Mouse (Mus musculus) cerebellum, adult (tissue): ENCODE data around the gene Tagln2.

Experiments used
- ATAC-seq: cut with Nextera tagmentation; 2 replicates; pipeline ENCODE4 v1.9.2; 2017; ENCODE audit warnings: mild to moderate bottlenecking, moderate library complexity, mixed read lengths; ENCODE audit not compliant: insufficient number of reproducible peaks, low FRiP score, low TSS enrichment

The Tagln2 gene

GRCm38 (mm10) chr1:172480376-172480775 lies 19.5 kb upstream of the Tagln2 start:
- ATAC-seq = no peak

GRCm38 (mm10) chr1:172481111-172481510 lies 18.7 kb upstream of the Tagln2 start:
- no peak for ATAC-seq

GRCm38 (mm10) chr1:172481540-172482280 lies 18.1 kb upstream of the Tagln2 start, which contains the start of gene Igsf9:
Igsf9 (plus strand) TSS chr1:172481788.
- peak; percentile 86 for ATAC-seq

GRCm38 (mm10) chr1:172482518-172483360 lies 17.1 kb upstream of the Tagln2 start:
- ATAC-seq = no peak

- ATAC-seq = no peak
Measured at GRCm38 (mm10) chr1:172483361-172483660, 16.5 kb upstream of the Tagln2 start.

GRCm38 (mm10) chr1:172484236-172484635 lies 15.6 kb upstream of the Tagln2 start:
- no peak for ATAC-seq

- ATAC-seq = no peak
Measured at GRCm38 (mm10) chr1:172484671-172485070, 15.2 kb upstream of the Tagln2 start.

GRCm38 (mm10) chr1:172485821-172486220 lies 14.0 kb upstream of the Tagln2 start:
- no peak for ATAC-seq

- ATAC-seq = no peak
Measured at GRCm38 (mm10) chr1:172486236-172486635, 13.6 kb upstream of the Tagln2 start.

- ATAC-seq = no peak
Measured at GRCm38 (mm10) chr1:172486651-172487050, 13.2 kb upstream of the Tagln2 start.

- no peak for ATAC-seq
Measured at GRCm38 (mm10) chr1:172487859-172488258, 12.0 kb upstream of the Tagln2 start.

- no peak for ATAC-seq
Measured at GRCm38 (mm10) chr1:172488831-172489230, 11.0 kb upstream of the Tagln2 start.

- peak; percentile 18 for ATAC-seq
Measured at GRCm38 (mm10) chr1:172489585-172490250, 10.1 kb upstream of the Tagln2 start.

- ATAC-seq = peak; percentile 68
Measured at GRCm38 (mm10) chr1:172490261-172490661, 9.6 kb upstream of the Tagln2 start.

- ATAC-seq = no peak
Measured at GRCm38 (mm10) chr1:172492047-172492446, 7.8 kb upstream of the Tagln2 start.

- ATAC-seq = no peak
Measured at GRCm38 (mm10) chr1:172493516-172493915, 6.3 kb upstream of the Tagln2 start.

GRCm38 (mm10) chr1:172496030-172496429 lies 3.8 kb upstream of the Tagln2 start:
- ATAC-seq = no peak

GRCm38 (mm10) chr1:172497428-172497827 lies 2.4 kb upstream of the Tagln2 start:
- ATAC-seq = no peak

GRCm38 (mm10) chr1:172500451-172501370 lies 864 bp downstream of the Tagln2 start:
- no peak for ATAC-seq
